Mouse (Mus musculus) spleen, adult 2 months (tissue): ENCODE data around the gene Cyp4f18. TPM values are rescaled to one million over a fixed set of nuclear protein-coding genes. Genes with fewer than 3 reads are reported as not detected.
A peak's percentile ranks its signal among the peaks of the same experiment; 100 is the strongest.

Experiments used
- DNase-seq, 2 experiments: peaks; one replicate each; pipeline versions ENCODE4 v3.0.0 to v3.0.0-alpha.2; 2012 to 2021; ENCODE audit warnings: low spot score in 2 of 2, low read depth in 1 of 2
- H3K27ac ChIP-seq: fragments of 200-500 bp; 2 replicates; pipeline ENCODE4 v1.5.1; 2012; ENCODE audit warnings: low read length, inconsistent platforms; ENCODE audit not compliant: insufficient read depth
- H3K27me3 ChIP-seq: fragments of 200-500 bp; 2 replicates; pipeline ENCODE4 v1.6.1; 2012; ENCODE audit warnings: mild to moderate bottlenecking, moderate library complexity, low read length, inconsistent platforms; ENCODE audit not compliant: control insufficient read depth, insufficient read depth
- H3K36me3 ChIP-seq: fragments of 200-500 bp; 2 replicates; pipeline ENCODE4 v1.6.1; 2012; ENCODE audit warnings: mild to moderate bottlenecking, low read length, inconsistent platforms; ENCODE audit not compliant: control insufficient read depth, insufficient read depth
- H3K4me1 ChIP-seq: fragments of 200-500 bp; 2 replicates; pipeline ENCODE4 v1.6.1; 2011; ENCODE audit warnings: inconsistent platforms; ENCODE audit not compliant: control insufficient read depth, insufficient read depth, insufficient read length
- H3K4me3 ChIP-seq: fragments of 200-500 bp; 2 replicates; pipeline ENCODE4 v1.5.1; 2011; ENCODE audit warnings: mild to moderate bottlenecking, inconsistent platforms; ENCODE audit not compliant: insufficient read depth, insufficient read length; ENCODE audit errors: extremely low read depth
- CTCF ChIP-seq: fragments of 200-500 bp; IDR thresholded peaks from 2 replicates; pipeline ENCODE4 v1.5.1; 2011; ENCODE audit warnings: mild to moderate bottlenecking, inconsistent platforms; ENCODE audit not compliant: insufficient read depth, insufficient read length, insufficient replicate concordance; ENCODE audit errors: extremely low read depth
- POLR2A ChIP-seq: fragments of 200-500 bp; IDR thresholded peaks from 2 replicates; pipeline ENCODE4 v1.6.1; 2011; ENCODE audit warnings: low read depth, low read length, inconsistent platforms
- WGBS: fragments of 180-500 bp; shearing (Covaris S2); methylation state at CpG from one replicate; pipeline ENCODE4 v1.1.7; 2018; 5-methylcytosine and 5-hydroxymethylcytosine counted together
- polyA plus RNA-seq: library from polyadenylated mRNA; depleted of rRNA; stranded (reverse); fragments of >200 nt; gene quantifications from 2 replicates; pipeline ENCODE4 v1.2.3, GENCODE M21; 2012; rRNA removed

Cyp4f18 gene
- polyA plus RNA-seq, 1 experiment: 80.8 TPM

DNA sequence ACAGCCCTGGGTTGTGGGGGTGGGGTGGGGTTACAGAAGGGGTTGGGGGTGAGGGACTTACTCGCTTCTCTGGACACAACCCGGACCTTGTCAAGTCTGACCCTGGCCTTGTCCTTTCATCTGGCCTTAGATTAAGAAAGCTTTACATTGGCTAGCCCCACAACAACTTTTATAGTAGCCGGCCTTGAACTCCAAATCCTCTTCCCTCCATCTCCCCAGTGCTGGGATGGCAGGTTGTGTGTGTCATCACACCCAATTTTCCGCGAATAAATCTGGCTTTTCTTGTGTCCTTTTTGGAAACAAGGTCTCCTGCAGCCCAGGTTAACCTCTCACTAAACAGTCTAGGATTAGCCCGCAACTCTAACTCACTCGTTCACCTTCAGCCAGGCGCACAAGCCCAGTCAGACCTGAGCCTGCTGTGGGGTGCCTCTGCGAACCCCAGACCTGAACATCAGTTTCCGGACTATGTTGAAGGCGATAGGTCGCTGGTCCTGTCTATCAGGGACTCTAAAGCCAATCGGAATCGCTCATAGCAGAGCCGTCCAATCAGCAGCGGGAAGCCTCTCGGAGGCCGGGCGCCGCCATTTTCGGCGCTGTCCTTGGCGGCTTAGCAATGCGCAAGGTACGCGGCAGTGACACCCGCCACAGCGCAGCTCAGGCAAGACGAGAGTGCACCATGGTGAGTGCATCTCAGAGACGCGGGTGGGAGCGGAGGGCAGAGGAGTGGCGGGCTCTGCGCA is 58.8 kb downstream of the Cyp4f18 start, which contains the start of gene Zfp961:
Gene Zfp961 (plus strand): TSS at position 557 of the 740 bp plus-strand sequence.
- WGBS: 5% methylated on average over 34 of the region's 34 CpGs
- Histone ChIP-seq H3K4me1 (peaks cover 8% of the 10 kb centered on the region), H3K4me3 (peak within 1 kb of the TSS; percentile 77), H3K27ac (peak within 1 kb of the TSS; percentile 75), H3K27me3 (no peaks in the 10 kb centered on the region), H3K36me3 (no peaks in the 10 kb centered on the region)
- TF ChIP-seq POLR2A (peak; percentile 71), CTCF (no peak)
- DNase-seq: peak; percentile 98 to 99

DNA sequence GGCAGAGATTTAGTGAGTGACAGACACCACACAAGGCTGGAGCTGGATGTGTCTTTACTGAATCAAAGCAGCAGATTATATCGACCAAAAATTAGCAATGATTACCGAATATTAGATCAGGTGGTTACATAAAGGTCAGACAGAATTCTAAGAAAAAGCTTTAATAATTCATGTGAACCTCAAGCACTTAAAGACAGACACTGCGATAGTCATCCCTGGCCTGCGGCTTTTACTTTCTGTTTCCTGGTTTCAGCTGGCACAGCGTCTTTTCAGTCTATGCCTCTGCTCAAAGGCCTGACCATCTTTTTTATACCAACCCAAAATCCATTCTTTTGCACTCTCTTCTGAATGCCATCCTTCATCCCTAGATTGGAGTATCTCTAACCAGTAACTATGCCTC is 60.8 kb downstream of the Cyp4f18 start:
- no peak for DNase-seq
- H3K4me1 ChIP-seq: peaks cover 8% of the 10 kb centered on the region
- H3K4me3 ChIP-seq: no peak overlapping the region
- TF ChIP-seq POLR2A (no peak), CTCF (no peak)
- no peaks in the 10 kb centered on the region for H3K36me3 ChIP-seq
- WGBS: 79% methylated on average over 5 of the region's 5 CpGs
- H3K27ac ChIP-seq: no peak overlapping the region
- H3K27me3 ChIP-seq: no peaks in the 10 kb centered on the region

DNA sequence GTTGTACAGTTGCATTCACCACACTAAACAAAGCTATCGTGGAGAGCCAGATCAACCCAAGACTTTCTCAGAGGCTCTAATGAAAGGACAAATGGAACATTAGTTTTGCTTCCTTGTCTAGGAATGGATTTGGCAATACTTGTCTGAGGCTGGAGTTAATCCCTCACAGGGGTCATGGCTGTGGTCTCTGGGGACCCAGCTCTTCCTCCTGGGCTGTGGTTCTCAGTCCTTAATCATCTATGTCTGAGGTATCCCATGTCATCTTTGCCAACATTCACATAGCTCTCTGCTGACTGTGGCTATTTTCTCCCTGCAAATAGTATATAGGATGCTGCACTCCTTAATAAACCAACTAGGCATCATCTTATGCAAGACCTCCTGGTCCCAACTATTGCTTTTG is 67.7 kb downstream of the Cyp4f18 start:
- Histone ChIP-seq H3K4me3 (no peak overlapping the region), H3K27me3 (no peaks in the 10 kb centered on the region), H3K4me1 (peaks cover 5% of the 10 kb centered on the region; the same call in 1 of the 2 replicates), H3K27ac (no peak overlapping the region), H3K36me3 (no peaks in the 10 kb centered on the region)
- no peak for DNase-seq
- 91% methylated on average over 1 of the region's 1 CpGs for WGBS
- TF ChIP-seq POLR2A (no peak), CTCF (no peak)

DNA sequence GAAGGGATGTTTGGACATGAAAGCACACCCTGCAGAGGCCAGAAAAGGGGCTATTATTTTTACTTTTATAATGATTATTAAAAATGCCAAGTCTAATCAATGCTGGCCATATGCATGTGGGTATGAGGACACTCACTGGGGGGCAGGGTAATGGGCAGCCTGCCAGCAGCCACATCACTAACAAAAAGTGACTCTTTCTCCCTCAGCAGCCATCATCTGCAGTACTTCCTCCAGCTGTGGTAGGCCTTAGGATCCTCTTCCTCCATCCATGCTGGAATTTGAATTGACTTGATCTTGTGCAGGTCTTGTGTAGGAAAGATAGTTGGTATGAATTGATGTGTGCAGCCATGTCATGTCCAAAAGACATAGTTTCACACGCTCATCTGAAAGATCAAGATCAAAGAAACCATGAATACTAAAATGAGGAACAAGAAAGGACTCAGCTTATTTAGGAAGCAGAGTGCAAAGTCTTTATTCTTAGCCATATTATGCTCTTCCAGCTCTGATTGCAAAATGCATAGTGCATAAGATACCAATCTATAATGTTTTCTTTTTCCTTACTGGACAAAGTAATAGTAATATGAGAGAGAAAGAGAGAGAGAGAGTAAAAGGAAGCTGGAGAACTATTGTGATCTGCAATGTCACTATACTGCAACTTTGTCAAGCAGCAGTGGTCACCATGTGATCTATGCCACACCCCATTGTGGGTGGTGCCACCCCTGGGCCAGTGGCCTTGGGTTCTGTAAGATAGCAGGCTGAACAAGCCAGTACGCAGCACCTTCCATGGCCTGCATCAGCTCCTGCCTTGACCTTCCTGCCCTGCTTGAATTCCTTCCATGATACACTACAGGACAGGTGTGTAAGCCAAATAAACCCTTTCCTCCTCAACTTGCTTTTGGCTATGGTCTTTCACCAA is 68.9 kb downstream of the Cyp4f18 start:
- Histone ChIP-seq H3K27ac (peak overlapping the region; percentile 54; the same call in 1 of the 2 replicates), H3K4me1 (peaks cover 5% of the 10 kb centered on the region; the same call in 1 of the 2 replicates), H3K36me3 (no peaks in the 10 kb centered on the region), H3K27me3 (no peaks in the 10 kb centered on the region), H3K4me3 (no peak overlapping the region)
- no peak for TF ChIP-seq CTCF
- no peak for TF ChIP-seq POLR2A
- 43% methylated on average over 2 of the region's 2 CpGs for WGBS
- peak in 1 of 2 experiments; percentile 30 for DNase-seq

Other genes with a start within 250 kb of the Cyp4f18 start
- gene Zfp709, start 127.6 kb downstream of the Cyp4f18 start, polyA plus RNA-seq: 0.31 and 0.36 TPM in 2 replicates
- gene Zfp882, start 101.0 kb downstream of the Cyp4f18 start, polyA plus RNA-seq: 0.60 and 0.83 TPM in 2 replicates
- gene Zfp617, start 101.0 kb downstream of the Cyp4f18 start, polyA plus RNA-seq: 0.99 and 1.3 TPM in 2 replicates
- 2.9 and 3.8 TPM in 2 replicates for gene Zfp961, start 58.6 kb downstream of the Cyp4f18 start, polyA plus RNA-seq
- 0.16 TPM in 1 of 2 replicates, not detected in the other for gene Olfr372, start 31.6 kb upstream of the Cyp4f18 start, polyA plus RNA-seq
- not detected in 2 replicates for gene Olfr373, start 73.6 kb upstream of the Cyp4f18 start, polyA plus RNA-seq
- gene Olfr374, start 97.4 kb upstream of the Cyp4f18 start, polyA plus RNA-seq: 0.01 and 0.04 TPM in 2 replicates
- 62.3 and 73.9 TPM in 2 replicates for gene Tpm4, start 125.3 kb upstream of the Cyp4f18 start, polyA plus RNA-seq
- gene Rab8a, start 151.6 kb upstream of the Cyp4f18 start, polyA plus RNA-seq: 49.0 and 50.0 TPM in 2 replicates
- 16.6 and 21.4 TPM in 2 replicates for gene Hsh2d, start 180.0 kb upstream of the Cyp4f18 start, polyA plus RNA-seq
- gene Cib3, start 203.2 kb upstream of the Cyp4f18 start, polyA plus RNA-seq: 0.16 and 0.61 TPM in 2 replicates
- not detected in 2 replicates for gene Gm11034, start 204.0 kb upstream of the Cyp4f18 start, polyA plus RNA-seq
- 29.8 and 31.3 TPM in 2 replicates for gene Fam32a, start 210.1 kb upstream of the Cyp4f18 start, polyA plus RNA-seq
- gene Ap1m1, start 230.4 kb upstream of the Cyp4f18 start, polyA plus RNA-seq: 97.4 and 105 TPM in 2 replicates